Mouse (Mus musculus): ENCODE measurements around the gene Gm49721. TPM values are rescaled to one million over a fixed set of nuclear protein-coding genes. Genes with fewer than 3 reads are reported as not detected.
"Not testable (repeated sequence)": the region's sequence is repeated elsewhere in the genome, so short reads cannot be mapped to it uniquely, and the experiment has no call there.

Gene Gm49721
- total RNA-seq (2021) (under 1 TPM; 0.31 to 0.63 TPM), polyA plus RNA-seq (2012; rRNA removed) (4.4 and 5.8 TPM in 2 replicates)
- long read RNA-seq, partial matches to known transcripts: 13 of 18 reads
- long read RNA-seq, other reads (novel, unspliced or antisense): 5 of 18 reads

DNA sequence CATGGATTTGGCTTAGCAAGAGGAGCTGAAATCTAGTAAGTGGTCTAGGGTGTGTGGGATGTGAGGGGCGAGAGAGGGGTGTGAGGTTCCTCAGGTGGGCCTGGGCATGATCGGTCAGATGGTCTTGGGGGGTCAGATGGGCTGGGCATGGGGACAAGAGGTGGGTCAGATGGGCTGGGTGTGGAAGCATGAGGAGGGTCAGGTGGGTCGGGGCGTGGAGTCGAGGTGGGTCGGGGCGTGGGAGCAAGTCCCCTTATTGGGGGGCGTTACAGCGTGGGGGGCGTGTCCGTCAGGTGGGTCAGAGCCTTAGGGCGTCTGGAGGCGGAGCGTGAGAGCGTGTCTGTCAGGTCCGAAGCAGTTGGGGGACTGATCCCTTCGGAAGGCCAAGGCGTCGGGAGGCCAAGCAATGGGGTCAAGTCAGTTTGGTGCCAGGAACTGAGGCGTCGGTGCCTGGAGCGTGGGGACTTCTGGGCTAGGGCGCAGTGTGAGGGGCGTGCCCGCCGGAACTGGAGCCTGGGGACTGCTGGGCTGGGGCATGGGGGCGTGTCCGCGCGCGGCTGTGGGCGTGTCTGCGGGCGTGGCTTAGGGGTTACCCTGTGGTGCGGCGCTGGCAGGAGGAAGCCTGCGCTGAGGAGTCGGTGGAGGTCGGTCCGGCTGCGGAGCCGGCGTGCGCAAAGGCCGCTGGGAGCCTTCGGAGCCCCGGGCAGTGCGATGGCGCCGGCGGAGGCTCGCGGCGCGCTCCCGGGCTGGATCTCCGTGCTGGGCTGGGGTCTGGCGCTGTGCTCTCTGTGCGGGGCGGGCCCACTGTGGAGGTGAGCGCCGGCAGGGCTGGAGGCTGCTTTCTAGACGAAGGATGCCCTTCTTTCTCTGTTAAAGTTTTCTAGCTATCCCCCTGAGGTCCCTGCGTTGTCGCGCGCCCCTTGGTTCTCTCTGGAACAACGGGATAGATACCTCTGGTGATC is at the start of gene Gm49721:
Gm49721 (plus strand) TSS at position 618 of the 962 bp plus-strand sequence.
- peak; percentile 86 for DNase-seq

DNA sequence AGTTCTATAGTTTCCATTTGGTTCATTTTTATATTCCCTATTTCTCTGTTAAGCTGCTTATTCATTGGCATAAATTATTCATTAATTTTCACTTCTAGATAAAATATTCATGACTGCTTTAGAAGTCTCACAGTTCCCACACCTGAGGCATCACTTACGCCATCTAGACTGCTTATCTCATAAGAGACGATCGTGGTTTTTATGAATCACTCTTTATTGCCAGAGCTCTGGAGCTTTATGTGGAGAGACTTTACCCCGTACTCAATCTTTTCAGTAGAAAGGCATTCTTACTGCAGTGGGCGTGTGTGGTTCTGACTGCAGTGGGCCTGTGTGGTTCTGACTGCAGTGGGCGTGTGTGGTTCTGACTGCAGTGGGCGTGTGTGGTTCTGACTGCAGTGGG is 47.1 kb upstream of the Gm49721 start:
- DNase-seq: not testable (repeated sequence)

- not testable (repeated sequence) for DNase-seq
These were observed 36.1 kb upstream of the Gm49721 start for GRCm38 (mm10) chr17:6942560-6942959.

DNA sequence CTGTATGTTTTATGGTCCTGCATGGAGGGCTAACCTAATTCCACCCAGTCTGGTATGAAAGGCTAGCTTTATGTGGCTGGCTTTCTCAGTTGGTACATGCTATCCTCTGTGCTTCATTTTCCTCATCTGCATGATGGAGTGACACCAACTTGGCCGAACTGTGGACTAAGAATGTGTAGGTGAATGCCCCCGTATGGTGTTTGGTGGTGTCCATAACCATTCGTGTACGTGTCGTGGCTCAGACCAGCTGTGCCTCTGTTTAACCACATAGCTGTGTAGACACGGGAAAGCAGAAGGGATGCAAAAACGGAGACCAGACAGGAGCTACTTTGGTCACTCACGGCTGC is 31.1 kb upstream of the Gm49721 start:
- not testable (repeated sequence) for DNase-seq

DNA sequence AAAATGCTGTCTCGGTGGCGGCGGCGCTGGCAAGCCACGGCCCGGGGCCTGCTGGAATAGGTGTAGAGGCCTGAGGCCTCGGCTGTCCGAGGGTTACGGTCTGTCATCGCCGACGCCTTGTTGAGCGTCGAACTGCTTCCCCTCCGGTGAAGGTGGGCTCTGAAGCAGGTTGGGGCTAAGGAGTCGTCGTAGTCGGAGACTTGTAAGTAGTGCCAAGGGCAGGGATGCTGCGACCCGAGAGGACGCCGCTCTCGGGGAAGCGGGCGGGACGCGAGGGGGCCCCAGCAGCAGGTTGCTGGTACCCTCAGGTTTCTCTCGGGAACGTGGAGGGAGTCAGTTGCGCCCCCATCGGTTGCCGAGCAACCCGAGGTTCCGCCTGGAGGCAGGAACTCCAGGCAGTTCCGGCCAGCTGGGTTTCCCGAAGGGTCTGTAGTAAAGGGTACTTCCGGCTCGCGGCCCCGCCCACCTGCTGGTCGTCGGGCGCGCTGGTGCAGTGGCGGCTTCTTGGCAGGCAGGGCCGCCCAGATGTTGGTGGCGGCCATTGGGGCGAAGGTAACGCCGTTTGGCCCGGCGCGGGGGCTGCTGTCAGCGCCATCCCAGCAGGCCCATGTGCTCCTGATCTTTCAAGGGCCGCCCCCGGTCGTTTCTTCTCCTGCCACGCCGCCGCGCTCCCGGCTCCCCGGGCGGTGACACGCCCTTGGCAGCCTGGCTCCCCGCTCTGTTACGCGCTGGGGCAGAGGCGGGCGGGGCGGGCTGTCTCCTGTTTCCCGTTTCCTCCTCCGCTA is 30.5 kb upstream of the Gm49721 start, which contains the start of gene Rsph3b:
Rsph3b (minus strand) TSS at position 699 of the 785 bp plus-strand sequence.
- peak; percentile 94 for DNase-seq

- DNase-seq: not testable (repeated sequence)
These were observed 29.9 kb upstream of the Gm49721 start for GRCm38 (mm10) chr17:6948769-6949228.

- peak; percentile 37 for DNase-seq
These were observed 19.8 kb upstream of the Gm49721 start for GRCm38 (mm10) chr17:6958881-6959280.

- peak; percentile 6 for DNase-seq
These were observed 19.0 kb upstream of the Gm49721 start for GRCm38 (mm10) chr17:6959543-6960259.

DNA sequence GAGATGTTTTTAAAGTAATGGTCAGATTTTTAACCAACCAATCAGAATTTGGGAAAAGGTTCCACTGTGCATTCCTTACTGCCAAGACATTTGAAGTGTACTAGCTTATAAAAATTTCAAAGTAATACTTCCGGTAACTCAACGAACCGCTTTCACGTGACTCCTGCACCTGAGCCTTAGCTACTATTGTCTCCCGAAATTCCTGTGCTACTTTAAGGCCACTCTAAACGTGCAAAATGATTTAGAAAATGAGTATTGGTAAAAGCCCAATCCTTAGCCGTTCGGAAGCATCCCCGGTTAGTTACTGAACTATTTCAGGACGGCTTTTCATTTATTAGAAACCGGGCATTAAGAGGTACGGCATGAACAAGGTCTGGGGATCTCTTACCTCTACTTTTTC is 18.4 kb upstream of the Gm49721 start:
- DNase-seq: not testable (repeated sequence)

DNA sequence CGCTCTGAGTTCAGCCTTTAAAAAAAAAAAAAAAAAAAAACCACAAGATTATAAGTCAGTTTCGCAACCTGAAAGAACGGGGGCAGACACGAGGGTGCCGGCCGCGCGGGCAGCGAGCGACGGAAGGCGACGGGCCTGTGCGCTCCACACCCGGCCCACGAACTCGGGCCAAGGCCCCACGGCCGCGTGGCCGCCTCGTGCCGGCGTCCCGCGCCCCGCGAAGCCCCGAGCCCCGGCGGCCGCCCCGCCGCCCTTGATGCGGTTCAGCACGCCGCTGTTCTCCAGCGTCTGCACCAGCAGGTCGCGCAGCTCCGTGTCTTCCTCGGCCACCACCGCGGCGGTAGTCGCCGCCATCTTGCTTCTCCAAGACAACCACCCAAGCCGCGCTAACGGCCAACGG is 17.9 kb upstream of the Gm49721 start, which contains the start of gene Tagap1:
Tagap1 (minus strand) TSS at position 381 of the 400 bp plus-strand sequence.
- DNase-seq: peak; percentile 84

- DNase-seq: peak; percentile 56
These were observed 17.3 kb upstream of the Gm49721 start for GRCm38 (mm10) chr17:6961181-6962000.

- not testable (repeated sequence) for DNase-seq
These were observed 16.4 kb upstream of the Gm49721 start for GRCm38 (mm10) chr17:6962339-6962738.

DNA sequence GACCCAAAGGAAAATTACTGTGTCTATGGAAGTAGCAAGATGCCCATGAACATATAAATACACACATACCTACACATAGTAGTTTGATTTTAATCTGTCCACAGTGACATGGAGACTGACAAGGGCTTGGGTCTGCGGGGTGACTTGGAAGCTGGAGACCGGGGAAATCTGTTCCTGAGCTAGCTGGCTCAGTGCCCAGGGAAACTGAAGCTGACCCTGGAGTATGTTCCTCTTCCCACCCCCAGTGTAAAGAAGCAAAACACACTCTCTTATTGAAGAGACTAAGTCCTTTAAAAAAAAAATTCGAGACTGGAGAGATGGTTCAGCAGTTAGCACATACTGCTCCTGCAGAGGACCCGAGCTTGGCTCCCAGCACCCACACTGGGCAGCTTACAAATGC is 15.8 kb upstream of the Gm49721 start:
- not testable (repeated sequence) for DNase-seq

- not testable (repeated sequence) for DNase-seq
These were observed 13.3 kb upstream of the Gm49721 start for GRCm38 (mm10) chr17:6965364-6965763.

DNA sequence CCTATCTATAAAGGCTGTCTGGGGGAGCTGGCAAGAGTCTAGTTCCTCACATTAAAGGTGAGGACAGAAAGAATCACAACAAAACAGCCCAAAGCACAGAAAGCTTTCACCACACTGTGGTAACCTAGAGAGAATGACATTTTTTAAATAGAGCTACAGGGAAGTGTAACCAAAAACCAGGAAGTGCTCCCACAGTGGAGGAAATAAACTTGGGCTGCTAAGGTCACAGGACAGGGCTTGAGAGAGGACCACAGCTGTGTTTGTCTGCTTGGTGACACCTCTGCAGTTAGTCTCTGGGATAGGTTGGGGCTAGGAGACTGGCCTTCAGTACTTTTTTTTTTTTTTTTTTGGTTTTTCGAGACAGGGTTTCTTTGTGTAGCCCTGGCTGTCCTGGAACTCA is 11.0 kb upstream of the Gm49721 start:
- DNase-seq: not testable (repeated sequence)

DNA sequence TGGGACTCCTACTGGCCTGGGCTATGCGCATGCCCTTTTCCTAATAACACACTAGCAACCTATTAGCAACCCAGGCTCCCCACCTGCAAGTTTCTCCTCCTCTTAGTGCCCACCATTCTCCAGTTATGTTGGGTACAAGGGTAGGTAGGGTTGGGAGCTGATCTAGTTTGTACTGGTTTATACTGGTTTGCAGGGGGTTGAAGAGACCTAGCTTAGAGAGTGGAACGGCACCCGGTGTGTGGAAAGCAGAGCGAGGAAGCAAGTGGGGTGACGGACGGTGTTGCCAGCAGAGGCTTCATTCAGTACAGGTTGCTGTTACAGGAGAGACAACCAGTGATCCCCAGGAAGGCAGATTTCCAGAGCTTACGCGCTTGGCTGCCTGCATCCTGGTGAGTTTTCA is 8.4 kb upstream of the Gm49721 start, which contains the start of gene Rnaset2b:
Rnaset2b (plus strand) TSS at position 301 of the 400 bp plus-strand sequence.
- not testable (repeated sequence) for DNase-seq

DNA sequence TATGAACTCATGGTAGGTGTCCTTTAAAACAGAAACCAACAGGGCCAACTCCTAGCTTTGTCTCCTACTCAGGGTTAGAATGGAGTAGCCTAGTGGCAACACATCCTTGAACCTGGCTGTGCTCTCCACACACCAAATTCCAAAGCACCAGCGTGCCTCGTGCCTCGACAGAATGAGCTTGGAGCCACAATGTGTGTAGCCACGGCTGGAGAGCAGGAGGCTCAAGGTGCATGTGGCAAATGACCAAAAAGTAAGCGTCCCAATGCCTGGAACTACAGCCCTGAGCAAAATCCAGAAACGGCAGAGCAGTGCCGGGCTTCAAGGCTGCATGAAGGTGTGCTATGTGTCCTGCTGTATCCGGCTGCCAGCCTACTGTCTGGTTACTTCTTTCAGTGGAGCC is 7.5 kb upstream of the Gm49721 start:
- DNase-seq: not testable (repeated sequence)

DNA sequence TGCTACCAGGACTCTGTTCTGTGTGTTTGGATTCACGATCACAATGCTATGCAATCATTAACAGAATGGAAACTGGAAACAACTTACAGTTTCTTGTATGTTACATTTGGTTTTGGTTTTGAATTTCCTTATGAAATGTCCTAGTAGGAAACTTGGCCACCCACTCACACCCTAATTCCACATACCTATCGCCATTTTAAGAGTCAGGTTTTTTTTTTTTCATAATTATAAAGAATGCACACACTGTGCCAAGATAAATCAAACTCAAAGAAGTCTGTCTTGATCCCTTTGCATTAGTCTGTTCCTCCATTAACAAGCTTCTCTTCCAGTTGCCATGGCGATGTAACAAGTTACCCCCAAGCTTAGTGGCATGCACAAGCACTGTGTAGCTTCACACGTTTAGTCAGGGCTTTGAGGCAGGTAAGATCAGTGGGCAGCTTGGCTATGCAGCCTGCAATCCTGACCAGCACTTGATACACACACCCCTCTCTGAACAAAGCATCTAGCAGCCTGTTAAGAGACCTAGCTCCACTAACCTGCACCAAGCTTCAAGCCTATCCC is 5.8 kb upstream of the Gm49721 start:
- DNase-seq: not testable (repeated sequence)

DNA sequence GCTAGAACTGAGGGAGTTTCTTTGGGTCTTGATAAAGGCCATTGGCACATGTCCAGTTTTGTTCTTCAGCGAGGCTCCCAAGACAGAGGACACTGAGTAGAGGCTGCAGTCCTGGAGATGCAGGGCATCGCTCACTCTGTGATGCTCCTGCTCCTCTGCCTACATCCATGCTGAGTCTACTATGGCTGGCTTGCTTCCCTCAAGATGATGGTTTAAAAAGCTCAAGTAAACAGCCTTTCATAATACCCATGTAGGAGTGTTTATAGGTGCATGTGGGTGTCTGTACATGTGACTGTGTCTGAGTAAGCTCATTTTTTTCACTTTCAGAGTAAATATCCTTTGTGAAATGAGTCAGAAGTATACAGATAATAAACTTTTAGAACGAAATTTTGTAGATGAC is 3.7 kb upstream of the Gm49721 start:
- not testable (repeated sequence) for DNase-seq

GRCm38 (mm10) chr17:6979380-6979779 is 676 bp downstream of the Gm49721 start:
- not testable (repeated sequence) for DNase-seq

Data from adrenal gland, adult 2 months (tissue).